Mouse (Mus musculus) forebrain, embryonic 12.5 days (tissue): ENCODE measurements around the gene Rdh19. TPM values are rescaled to one million over a fixed set of nuclear protein-coding genes. Genes with fewer than 3 reads are reported as not detected.
"Not testable (repeated sequence)": the region's sequence is repeated elsewhere in the genome, so short reads cannot be mapped to it uniquely, and the experiment has no call there.

ENCODE experiments used
- ATAC-seq: fragments of 200-750 bp; cut with Nextera tagmentation; 2 replicates; pipeline ENCODE4 v1.8.0; 2017; ENCODE audit warnings: moderate TSS enrichment; ENCODE audit not compliant: low FRiP score
- H3K27ac ChIP-seq: fragments of 300-500 bp; sonication (generic); 2 replicates; pipeline ENCODE4 v1.5.1; 2016; ENCODE audit warnings: mild to moderate bottlenecking
- H3K27me3 ChIP-seq: fragments of 300-500 bp; sonication (generic); 2 replicates; pipeline ENCODE4 v1.6.1; 2016; ENCODE audit warnings: mild to moderate bottlenecking
- H3K36me3 ChIP-seq: fragments of 300-500 bp; sonication (generic); replicated peaks from 2 replicates; pipeline ENCODE4 v1.6.1; 2016; ENCODE audit warnings: mild to moderate bottlenecking
- H3K4me1 ChIP-seq: fragments of 300-500 bp; sonication (generic); 2 replicates; pipeline ENCODE4 v1.6.1; 2016
- H3K4me2 ChIP-seq: fragments of 300-500 bp; sonication (generic); 2 replicates; pipeline ENCODE4 v1.6.1; 2016; ENCODE audit warnings: mild to moderate bottlenecking, moderate library complexity
- H3K4me3 ChIP-seq: fragments of 300-500 bp; sonication (generic); replicated peaks from 2 replicates; pipeline ENCODE4 v1.5.1; 2016; ENCODE audit warnings: mild to moderate bottlenecking
- H3K9ac ChIP-seq: fragments of 300-500 bp; sonication (generic); 2 replicates; pipeline ENCODE4 v1.6.1; 2016; ENCODE audit warnings: mild to moderate bottlenecking
- H3K9me3 ChIP-seq: fragments of 300-500 bp; sonication (generic); 2 replicates; pipeline ENCODE4 v1.6.1; 2016
- WGBS: fragments of 180-500 bp; shearing (Covaris S2); methylation state at CpG from one replicate; pipeline ENCODE4 v1.1.7; 2016; 5-methylcytosine and 5-hydroxymethylcytosine counted together
- polyA plus RNA-seq: library from polyadenylated mRNA; unstranded; fragments of >200 nt; fragmentation: Nextera tagmentation; extraction: Ambion mirVana; gene quantifications from 2 replicates; pipeline ENCODE4 v1.2.1, GENCODE M21; 2016

The Rdh19 gene
- polyA plus RNA-seq, 1 experiment from 2014 or later: not detected

DNA sequence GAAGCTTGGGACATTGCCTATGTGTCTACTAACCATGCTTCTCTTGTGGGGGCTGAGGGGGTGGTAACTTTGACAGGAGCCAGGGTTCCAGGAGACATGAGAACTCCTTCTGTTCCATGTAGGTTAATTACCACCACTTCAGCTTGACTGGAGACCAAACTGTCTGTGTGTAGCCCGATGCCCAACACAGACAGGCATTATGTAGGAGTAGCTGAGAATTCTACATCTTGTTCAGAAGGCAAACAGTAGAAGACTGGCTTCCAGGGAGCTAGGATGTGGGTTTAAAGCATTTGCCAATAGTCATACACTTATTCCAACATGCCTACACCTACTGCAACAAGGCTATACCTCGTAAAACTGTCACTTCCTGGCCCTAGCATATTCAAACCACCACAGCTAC is 11.2 kb upstream of the Rdh19 start:
- 0 out of 2 replicates have a peak, but pooled peaks cover 4% of the 10 kb centered on the region for H3K9me3 ChIP-seq
- no peak for ATAC-seq
- no peaks in the 10 kb centered on the region for H3K27me3 ChIP-seq
- no peak overlapping the region for H3K4me2 ChIP-seq
- H3K4me3 ChIP-seq: no peak overlapping the region
- WGBS: 81% methylated on average over 2 of the region's 2 CpGs
- H3K4me1 ChIP-seq: no peaks in the 10 kb centered on the region
- no peak overlapping the region for H3K9ac ChIP-seq
- no peaks in the 10 kb centered on the region for H3K36me3 ChIP-seq
- no peak overlapping the region for H3K27ac ChIP-seq

DNA sequence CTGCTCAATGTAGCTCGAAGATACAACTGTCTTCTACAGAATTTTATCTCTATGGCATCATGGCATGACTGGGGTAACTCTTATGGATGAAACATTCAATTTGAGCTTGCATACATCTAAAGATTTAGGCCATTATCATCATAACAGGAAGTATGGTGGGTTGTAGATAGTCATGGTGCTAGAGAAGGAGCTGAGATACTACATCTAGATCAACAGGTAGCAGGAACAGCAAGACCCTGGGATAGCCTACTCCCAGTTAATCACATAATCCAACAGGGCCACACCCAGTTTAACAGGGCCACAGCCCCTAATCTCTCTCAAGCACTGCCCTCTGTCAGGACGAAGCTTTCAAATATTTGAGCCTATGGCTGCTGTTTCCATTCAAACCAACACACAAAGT is 9.0 kb upstream of the Rdh19 start:
- H3K4me3 ChIP-seq: no peak overlapping the region
- no peaks in the 10 kb centered on the region for H3K4me1 ChIP-seq
- H3K9me3 ChIP-seq: 0 out of 2 replicates have a peak, but pooled peaks cover 4% of the 10 kb centered on the region
- no peak overlapping the region for H3K4me2 ChIP-seq
- H3K36me3 ChIP-seq: no peaks in the 10 kb centered on the region
- H3K27me3 ChIP-seq: no peaks in the 10 kb centered on the region
- no peak overlapping the region for H3K9ac ChIP-seq
- 75% methylated on average over 2 of the region's 2 CpGs for WGBS
- ATAC-seq: no peak
- H3K27ac ChIP-seq: no peak overlapping the region

DNA sequence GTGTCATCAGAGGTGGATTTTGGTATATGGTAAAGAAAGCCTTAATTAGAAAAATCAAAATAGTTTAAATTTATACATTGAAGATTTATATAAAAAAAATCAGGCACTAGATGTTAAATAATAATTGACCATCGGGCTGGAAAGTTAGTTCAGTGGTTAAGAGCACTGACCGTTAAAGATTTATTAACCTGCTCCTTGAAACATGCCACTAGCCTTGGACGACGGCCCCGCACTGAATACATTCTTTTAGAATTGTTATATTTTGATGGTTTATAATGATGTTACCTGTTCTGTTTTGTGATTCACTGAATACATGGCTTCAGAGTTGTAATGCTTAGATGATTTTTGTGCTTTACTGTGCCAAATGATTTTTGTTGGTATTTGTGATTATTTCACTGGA is 3.8 kb upstream of the Rdh19 start:
- H3K4me2 ChIP-seq, H3K4me1 ChIP-seq, H3K9ac ChIP-seq, H3K27me3 ChIP-seq, H3K36me3 ChIP-seq, H3K9me3 ChIP-seq, ATAC-seq, H3K27ac ChIP-seq, H3K4me3 ChIP-seq: not testable (repeated sequence)
- 86% methylated on average over 5 of the region's 5 CpGs for WGBS

DNA sequence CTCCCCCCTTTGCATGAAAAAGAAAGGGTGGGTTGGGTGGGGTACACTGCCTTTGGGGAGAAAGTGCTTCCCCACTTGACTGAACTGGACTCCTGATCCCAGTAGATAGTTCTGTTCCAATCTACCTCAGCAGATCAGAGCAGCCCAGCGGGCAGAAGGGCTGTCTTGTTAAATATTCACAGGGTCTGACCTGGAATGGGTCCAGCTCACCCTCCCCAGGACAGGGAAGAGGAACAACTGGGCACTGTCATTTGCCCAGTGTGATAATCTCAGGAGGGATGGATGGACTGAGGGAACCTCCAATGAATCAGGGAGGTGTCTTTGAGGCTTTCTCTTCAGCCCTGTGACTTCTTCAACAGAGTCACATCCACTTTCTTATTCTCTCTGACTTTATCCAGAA is 1.6 kb upstream of the Rdh19 start:
- Histone ChIP-seq H3K4me3 (no peak overlapping the region), H3K9me3 (no peaks in the 10 kb centered on the region), H3K27ac (no peak overlapping the region), H3K27me3 (no peaks in the 10 kb centered on the region), H3K4me1 (no peaks in the 10 kb centered on the region), H3K36me3 (no peaks in the 10 kb centered on the region), H3K9ac (no peak overlapping the region), H3K4me2 (no peak overlapping the region)
- ATAC-seq: no peak
- 95% methylated on average over 1 of the region's 1 CpGs for WGBS

DNA sequence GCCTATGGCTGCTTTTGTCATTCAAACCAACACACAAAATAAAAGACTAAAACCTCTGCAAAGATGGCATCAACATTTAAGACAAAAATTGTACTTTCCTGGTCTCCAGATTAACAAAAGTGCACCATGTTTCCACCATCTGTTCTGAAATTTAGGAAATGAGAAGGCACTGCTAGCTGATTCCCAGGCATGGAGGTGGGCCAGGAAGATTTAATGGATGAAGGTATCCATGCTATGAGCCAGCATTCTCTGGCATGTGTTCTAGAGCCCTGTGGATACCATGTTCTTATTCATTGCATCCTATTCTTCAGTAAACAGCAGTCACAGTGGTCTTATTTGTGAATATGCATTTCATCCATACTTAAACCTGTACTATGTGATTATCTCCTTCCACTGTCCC is 6.6 kb downstream of the Rdh19 start:
- Histone ChIP-seq H3K9me3 (no peaks in the 10 kb centered on the region), H3K4me1 (no peaks in the 10 kb centered on the region), H3K4me3 (no peak overlapping the region), H3K27ac (no peak overlapping the region), H3K27me3 (no peaks in the 10 kb centered on the region), H3K36me3 (no peaks in the 10 kb centered on the region), H3K4me2 (no peak overlapping the region), H3K9ac (no peak overlapping the region)
- ATAC-seq: no peak

DNA sequence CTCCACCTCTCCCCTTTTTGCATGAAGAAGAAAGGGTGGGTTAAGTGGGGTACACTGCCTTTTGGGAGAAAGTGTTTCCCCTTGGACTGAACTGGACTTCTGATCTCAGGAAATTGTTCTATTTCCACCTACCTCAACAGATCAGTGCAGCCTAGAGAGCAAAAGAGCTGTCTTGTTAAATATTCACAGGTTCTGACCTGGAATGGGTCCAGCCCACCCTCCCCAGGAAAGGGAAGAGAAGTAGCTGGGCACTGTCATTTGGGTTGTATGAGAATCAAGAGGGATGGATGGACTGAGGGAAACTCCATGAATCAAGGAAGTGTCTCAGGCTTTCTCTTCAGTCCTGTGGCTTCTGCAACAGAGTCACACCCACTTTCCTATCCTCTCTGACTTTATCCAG is 15.2 kb downstream of the Rdh19 start:
- H3K27ac ChIP-seq: no peak overlapping the region
- no peak overlapping the region for H3K4me3 ChIP-seq
- no peak overlapping the region for H3K9ac ChIP-seq
- H3K4me2 ChIP-seq: no peak overlapping the region
- H3K27me3 ChIP-seq: no peaks in the 10 kb centered on the region
- H3K9me3 ChIP-seq: 0 out of 2 replicates have a peak, but pooled peaks cover 1% of the 10 kb centered on the region
- no peaks in the 10 kb centered on the region for H3K4me1 ChIP-seq
- no peak for ATAC-seq
- no peaks in the 10 kb centered on the region for H3K36me3 ChIP-seq

DNA sequence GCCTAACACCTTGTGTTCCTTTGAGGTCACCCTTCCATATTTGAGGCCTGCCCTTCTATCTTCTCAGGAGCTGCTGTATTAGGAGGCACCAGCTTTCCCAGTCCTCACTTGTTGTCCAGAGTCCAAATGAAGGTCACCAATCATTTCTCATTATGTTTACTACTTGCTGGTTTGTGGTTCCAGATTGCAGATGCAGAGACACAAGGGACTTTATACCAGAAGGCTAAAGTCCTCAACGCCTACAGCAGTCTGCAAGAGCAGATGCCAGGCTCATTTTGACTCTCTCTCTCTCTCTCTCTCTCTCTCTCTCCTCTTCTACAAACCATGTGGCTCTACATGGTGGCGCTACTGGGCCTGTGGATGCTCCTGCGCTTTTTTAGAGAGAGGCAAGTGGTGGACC is 16.5 kb downstream of the Rdh19 start, which contains the start of gene Rdh16f2:
TSS of gene Rdh16f2 (plus strand) at position 243 of the 400 bp plus-strand sequence.
- Histone ChIP-seq H3K4me3 (no peak within 1 kb of the TSS), H3K27me3 (no peaks in the 10 kb centered on the region), H3K9ac (no peak within 1 kb of the TSS), H3K4me1 (no peaks in the 10 kb centered on the region), H3K9me3 (peaks cover 10% of the 10 kb centered on the region; the same call in 1 of the 2 replicates), H3K4me2 (no peak within 1 kb of the TSS), H3K27ac (no peak within 1 kb of the TSS), H3K36me3 (no peaks in the 10 kb centered on the region)
- ATAC-seq: no peak
- WGBS: 92% methylated on average over 3 of the region's 3 CpGs

DNA sequence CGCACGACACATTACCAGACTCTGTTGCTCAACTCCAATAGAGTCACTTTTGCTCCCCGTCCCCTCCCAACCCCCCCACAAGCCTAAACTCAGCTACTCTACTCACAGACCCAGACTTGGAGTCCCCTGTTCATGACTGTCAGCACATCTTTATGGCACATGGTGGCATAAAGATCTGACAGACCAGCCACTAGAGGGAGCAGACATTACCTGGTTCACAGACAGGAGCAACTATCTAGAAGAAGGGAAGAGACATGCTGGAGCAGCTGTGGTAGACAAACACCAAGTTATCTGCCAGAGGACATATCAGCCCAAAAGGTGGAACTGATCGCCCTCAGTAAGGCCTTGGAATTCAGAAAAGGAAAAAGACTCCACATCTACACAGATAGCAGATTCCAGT is 22.8 kb downstream of the Rdh19 start:
- H3K27ac ChIP-seq: no peak overlapping the region
- no peak overlapping the region for H3K4me3 ChIP-seq
- no peaks in the 10 kb centered on the region for H3K4me1 ChIP-seq
- H3K9ac ChIP-seq: no peak overlapping the region
- peaks cover 10% of the 10 kb centered on the region; the same call in 1 of the 2 replicates for H3K9me3 ChIP-seq
- ATAC-seq: no peak
- no peaks in the 10 kb centered on the region for H3K27me3 ChIP-seq
- 77% methylated on average over 4 of the region's 4 CpGs for WGBS
- no peak overlapping the region for H3K4me2 ChIP-seq
- no peaks in the 10 kb centered on the region for H3K36me3 ChIP-seq

DNA sequence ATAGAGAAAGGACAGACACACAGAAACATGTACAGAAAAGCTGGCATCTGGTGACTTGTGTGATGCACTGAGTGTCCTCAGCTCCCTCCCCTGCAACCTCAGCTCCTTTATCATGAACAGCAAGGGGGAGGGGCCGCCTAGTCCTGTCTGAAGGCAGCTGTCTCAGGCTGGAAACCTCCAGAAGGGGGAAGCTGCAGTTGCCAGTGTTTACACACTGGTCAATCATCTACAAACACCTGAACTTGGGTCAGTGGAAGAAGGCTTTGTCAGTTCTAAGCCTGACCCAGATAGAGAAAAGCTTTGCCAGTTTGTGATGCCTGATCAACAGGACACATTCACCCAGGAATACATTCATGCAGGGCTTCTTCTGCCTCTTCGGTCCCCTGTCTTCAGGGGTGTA is 28.0 kb downstream of the Rdh19 start:
- Histone ChIP-seq H3K4me2 (no peak overlapping the region), H3K36me3 (no peaks in the 10 kb centered on the region), H3K4me1 (no peaks in the 10 kb centered on the region), H3K9me3 (no peaks in the 10 kb centered on the region), H3K4me3 (no peak overlapping the region), H3K9ac (no peak overlapping the region), H3K27ac (no peak overlapping the region), H3K27me3 (no peaks in the 10 kb centered on the region)
- WGBS: 64% methylated on average over 2 of the region's 2 CpGs
- ATAC-seq: no peak

DNA sequence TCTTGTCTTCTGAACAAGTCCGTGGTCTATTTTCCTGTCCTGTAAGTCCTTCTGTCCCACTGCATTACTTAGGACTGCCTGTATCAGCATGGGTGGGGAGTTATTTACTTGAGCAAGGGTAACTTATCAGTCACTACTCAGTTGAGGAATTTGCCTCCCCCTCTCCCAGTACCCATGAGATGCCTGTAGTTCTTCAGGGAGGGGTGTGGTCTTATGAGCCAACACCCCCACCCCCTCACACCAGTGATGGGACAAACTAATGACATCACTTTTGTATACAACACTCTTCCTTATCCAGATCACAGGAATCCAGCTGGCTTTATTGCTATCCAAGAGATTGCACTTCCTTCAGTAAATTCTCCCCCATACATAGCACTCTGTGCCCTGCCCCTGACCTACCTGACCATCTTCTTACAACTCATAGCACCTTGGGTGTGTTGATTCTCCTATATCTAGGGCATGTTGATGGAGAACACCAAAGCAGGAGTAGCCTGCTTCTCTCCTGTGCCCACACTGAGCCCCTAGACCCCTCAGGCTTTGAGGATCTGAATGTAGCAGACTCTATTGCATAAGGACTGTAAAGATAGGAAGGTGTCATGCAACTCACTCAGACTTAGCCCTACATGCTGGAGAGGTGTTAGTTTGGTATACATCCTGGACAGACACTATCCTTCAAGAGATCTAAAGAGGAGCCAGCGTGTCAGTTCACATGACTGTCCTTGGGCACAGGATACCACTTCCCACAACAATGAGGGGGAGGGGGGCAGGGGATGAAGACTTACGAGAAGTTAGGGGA is 28.7 kb downstream of the Rdh19 start:
- H3K27me3 ChIP-seq: no peaks in the 10 kb centered on the region
- no peak overlapping the region for H3K9ac ChIP-seq
- ATAC-seq: no peak
- no peak overlapping the region for H3K4me3 ChIP-seq
- WGBS: 72% methylated on average over 3 of the region's 3 CpGs
- no peak overlapping the region for H3K4me2 ChIP-seq
- H3K4me1 ChIP-seq: no peaks in the 10 kb centered on the region
- H3K36me3 ChIP-seq: no peaks in the 10 kb centered on the region
- no peaks in the 10 kb centered on the region for H3K9me3 ChIP-seq
- no peak overlapping the region for H3K27ac ChIP-seq

DNA sequence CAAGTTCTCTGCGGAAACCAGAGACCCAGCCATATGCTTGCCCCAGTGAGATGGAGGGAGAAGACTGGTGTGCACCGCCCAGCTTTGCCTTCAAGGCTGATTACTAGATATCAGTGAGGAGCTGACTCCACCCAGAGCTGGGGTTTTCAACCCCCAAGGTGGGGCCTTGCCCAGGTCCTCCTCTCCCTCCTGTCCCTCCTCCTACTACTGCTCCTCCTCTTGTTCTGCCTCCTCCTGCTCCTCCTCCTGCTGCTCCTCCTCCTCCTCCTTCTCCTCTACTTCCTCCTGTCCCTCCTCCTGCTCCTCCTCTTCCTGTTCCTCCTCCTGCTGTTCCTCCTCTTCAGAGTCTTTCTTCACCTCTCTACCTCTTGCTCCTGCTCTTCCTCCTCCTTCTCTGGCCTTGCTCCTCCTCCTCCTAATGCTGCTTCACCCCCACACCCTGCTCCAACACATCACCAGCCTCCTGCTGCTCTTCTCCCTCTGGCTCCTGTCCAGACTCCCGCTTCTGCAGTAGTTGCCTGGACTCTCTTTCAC is 29.5 kb downstream of the Rdh19 start:
- WGBS: 85% methylated on average over 3 of the region's 3 CpGs
- Histone ChIP-seq H3K9ac (no peak overlapping the region), H3K36me3 (no peaks in the 10 kb centered on the region), H3K4me1 (no peaks in the 10 kb centered on the region), H3K27ac (no peak overlapping the region), H3K4me2 (no peak overlapping the region), H3K27me3 (no peaks in the 10 kb centered on the region), H3K9me3 (no peaks in the 10 kb centered on the region), H3K4me3 (no peak overlapping the region)
- ATAC-seq: no peak

DNA sequence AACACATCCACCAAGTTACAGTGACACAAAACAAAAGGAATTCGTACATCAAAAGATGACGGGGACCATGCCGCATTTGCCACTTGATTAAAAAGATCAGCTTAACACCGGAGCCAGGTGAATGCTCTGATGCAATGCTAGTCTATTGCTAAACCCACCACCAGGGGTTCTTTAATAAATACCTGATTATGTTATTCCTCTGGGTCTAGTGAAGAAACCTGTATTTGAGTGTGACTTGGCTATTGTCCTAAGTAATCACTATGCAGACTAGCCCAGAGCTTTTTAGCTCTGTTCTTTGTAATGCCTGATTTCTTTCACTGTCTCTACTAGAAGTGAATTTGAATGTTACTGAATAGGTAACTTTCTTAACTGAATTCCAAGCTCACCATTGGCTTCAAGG is 31.3 kb downstream of the Rdh19 start:
- no peak overlapping the region for H3K4me2 ChIP-seq
- H3K9me3 ChIP-seq: no peaks in the 10 kb centered on the region
- 78% methylated on average over 4 of the region's 4 CpGs for WGBS
- H3K36me3 ChIP-seq: no peaks in the 10 kb centered on the region
- no peaks in the 10 kb centered on the region for H3K4me1 ChIP-seq
- no peaks in the 10 kb centered on the region for H3K27me3 ChIP-seq
- ATAC-seq: no peak
- H3K27ac ChIP-seq: no peak overlapping the region
- H3K9ac ChIP-seq: no peak overlapping the region
- no peak overlapping the region for H3K4me3 ChIP-seq

DNA sequence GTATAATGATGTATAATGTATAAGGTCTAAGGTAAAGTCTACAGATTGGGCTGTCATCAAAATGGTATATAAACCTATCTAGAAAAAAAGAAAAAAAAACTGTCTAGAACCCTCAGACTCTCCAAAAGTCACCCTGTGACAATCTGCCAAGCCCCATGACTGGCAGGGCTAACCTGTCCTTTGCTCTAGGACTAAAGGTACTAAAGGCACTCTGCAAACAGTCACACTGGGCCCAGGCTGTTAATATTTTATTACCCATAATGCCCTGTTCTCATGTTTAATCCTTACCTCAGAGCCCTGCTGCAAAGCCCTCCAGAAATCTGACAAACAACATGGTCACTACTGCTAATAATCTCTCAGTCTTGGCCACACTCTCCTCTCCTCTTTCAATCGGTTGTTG is 36.8 kb downstream of the Rdh19 start:
- Histone ChIP-seq H3K4me3 (no peak overlapping the region), H3K27me3 (no peaks in the 10 kb centered on the region)
- WGBS: 95% methylated on average over 1 of the region's 1 CpGs

More for the DNA sequence above, 36.8 kb downstream of the Rdh19 start:
- Histone ChIP-seq H3K4me2 (no peak overlapping the region), H3K27ac (no peak overlapping the region), H3K4me1 (no peaks in the 10 kb centered on the region), H3K9me3 (no peaks in the 10 kb centered on the region), H3K9ac (no peak overlapping the region), H3K36me3 (no peaks in the 10 kb centered on the region)
- no peak for ATAC-seq
